Mouse (Mus musculus): Measurements from ENCODE around the gene Mia2. TPM values are rescaled to one million over a fixed set of nuclear protein-coding genes. Genes with fewer than 3 reads are reported as not detected.

The Mia2 gene
- total RNA-seq, 2 experiments from 2014 or later = 136 to 174 TPM

GRCm38 (mm10) chr12:59139372-59139771, 43.8 kb downstream of the Mia2 start:
- no peak for ATAC-seq (replicated peaks; ENCODE audit: low FRiP score, low TSS enrichment, poor library complexity, severe bottlenecking)

- no peak for ATAC-seq (replicated peaks; ENCODE audit: low FRiP score, low TSS enrichment, poor library complexity, severe bottlenecking)
Measured at GRCm38 (mm10) chr12:59145130-59145529, 49.5 kb downstream of the Mia2 start.

GRCm38 (mm10) chr12:59149691-59150090, 54.1 kb downstream of the Mia2 start:
- no peak for ATAC-seq (replicated peaks; ENCODE audit: low FRiP score, low TSS enrichment, poor library complexity, severe bottlenecking)

- ATAC-seq (replicated peaks; ENCODE audit: low FRiP score, low TSS enrichment, poor library complexity, severe bottlenecking) = no peak
Measured at GRCm38 (mm10) chr12:59161091-59161490, 65.5 kb downstream of the Mia2 start.

- no peak for ATAC-seq (replicated peaks; ENCODE audit: low FRiP score, low TSS enrichment, poor library complexity, severe bottlenecking)
Measured at GRCm38 (mm10) chr12:59162797-59163196, 67.2 kb downstream of the Mia2 start.

- ATAC-seq (replicated peaks; ENCODE audit: low FRiP score, low TSS enrichment, poor library complexity, severe bottlenecking) = peak; percentile 86
Measured at GRCm38 (mm10) chr12:59164522-59164921, 68.9 kb downstream of the Mia2 start.

GRCm38 (mm10) chr12:59166557-59166956, 71.0 kb downstream of the Mia2 start:
- ATAC-seq (replicated peaks; ENCODE audit: low FRiP score, low TSS enrichment, poor library complexity, severe bottlenecking) = no peak

GRCm38 (mm10) chr12:59169935-59170334, 74.3 kb downstream of the Mia2 start:
- ATAC-seq (replicated peaks; ENCODE audit: low FRiP score, low TSS enrichment, poor library complexity, severe bottlenecking) = no peak

GRCm38 (mm10) chr12:59177814-59178213, 82.2 kb downstream of the Mia2 start:
- no peak for ATAC-seq (replicated peaks; ENCODE audit: low FRiP score, low TSS enrichment, poor library complexity, severe bottlenecking)

- no peak for ATAC-seq (replicated peaks; ENCODE audit: low FRiP score, low TSS enrichment, poor library complexity, severe bottlenecking)
Measured at GRCm38 (mm10) chr12:59188086-59188682, 92.6 kb downstream of the Mia2 start.

- no peak for ATAC-seq (replicated peaks; ENCODE audit: low FRiP score, low TSS enrichment, poor library complexity, severe bottlenecking)
Measured at GRCm38 (mm10) chr12:59193637-59194036, 98.0 kb downstream of the Mia2 start.

GRCm38 (mm10) chr12:59194341-59195003, 98.9 kb downstream of the Mia2 start:
- ATAC-seq (replicated peaks; ENCODE audit: low FRiP score, low TSS enrichment, poor library complexity, severe bottlenecking) = peak; percentile 98

GRCm38 (mm10) chr12:59195065-59195464, 99.5 kb downstream of the Mia2 start:
- no peak for ATAC-seq (replicated peaks; ENCODE audit: low FRiP score, low TSS enrichment, poor library complexity, severe bottlenecking)

GRCm38 (mm10) chr12:59195941-59196340, 100.3 kb downstream of the Mia2 start:
- ATAC-seq (replicated peaks; ENCODE audit: low FRiP score, low TSS enrichment, poor library complexity, severe bottlenecking) = no peak

- no peak for ATAC-seq (replicated peaks; ENCODE audit: low FRiP score, low TSS enrichment, poor library complexity, severe bottlenecking)
Measured at GRCm38 (mm10) chr12:59198750-59199149, 103.2 kb downstream of the Mia2 start.

- ATAC-seq (replicated peaks; ENCODE audit: low FRiP score, low TSS enrichment, poor library complexity, severe bottlenecking) = no peak
Measured at GRCm38 (mm10) chr12:59199361-59199760, 103.8 kb downstream of the Mia2 start.

- no peak for ATAC-seq (replicated peaks; ENCODE audit: low FRiP score, low TSS enrichment, poor library complexity, severe bottlenecking)
Measured at GRCm38 (mm10) chr12:59205571-59205970, 110.0 kb downstream of the Mia2 start.

- no peak for ATAC-seq (replicated peaks; ENCODE audit: low FRiP score, low TSS enrichment, poor library complexity, severe bottlenecking)
Measured at GRCm38 (mm10) chr12:59206208-59206999, 110.8 kb downstream of the Mia2 start.

- ATAC-seq (replicated peaks; ENCODE audit: low FRiP score, low TSS enrichment, poor library complexity, severe bottlenecking) = peak; percentile 44; the same call in 1 of the 2 replicates
Measured at GRCm38 (mm10) chr12:59207000-59207390, 111.4 kb downstream of the Mia2 start.

GRCm38 (mm10) chr12:59207814-59208213, 112.2 kb downstream of the Mia2 start:
- 0 out of 2 replicates have a peak, but pooled peaks have one; percentile 61 for ATAC-seq (replicated peaks; ENCODE audit: low FRiP score, low TSS enrichment, poor library complexity, severe bottlenecking)

All from megakaryocyte-erythroid progenitor cell, adult 5-6 weeks (primary cell).